Mouse (Mus musculus): ENCODE results near the gene Npepl1. TPM values are rescaled to one million over a fixed set of nuclear protein-coding genes. Genes with fewer than 3 reads are reported as not detected.

Npepl1 gene
- total RNA-seq (2021), result 10 to 100 TPM; 45.6 to 45.9 TPM
- long read RNA-seq, experiment 1, transcript Npepl1-201 (12 exons, 2,467 nt), result major isoform, 84 of 110 reads
- long read RNA-seq, experiment 1, partial matches to known transcripts, result 9 of 110 reads
- long read RNA-seq, experiment 1, other reads (novel, unspliced or antisense), result 17 of 110 reads
- long read RNA-seq, experiment 2, transcript Npepl1-201 (12 exons, 2,467 nt), result major isoform, 111 of 146 reads
- long read RNA-seq, experiment 2, partial matches to known transcripts, result 18 of 146 reads
- long read RNA-seq, experiment 2, other reads (novel, unspliced or antisense), result 17 of 146 reads

DNA sequence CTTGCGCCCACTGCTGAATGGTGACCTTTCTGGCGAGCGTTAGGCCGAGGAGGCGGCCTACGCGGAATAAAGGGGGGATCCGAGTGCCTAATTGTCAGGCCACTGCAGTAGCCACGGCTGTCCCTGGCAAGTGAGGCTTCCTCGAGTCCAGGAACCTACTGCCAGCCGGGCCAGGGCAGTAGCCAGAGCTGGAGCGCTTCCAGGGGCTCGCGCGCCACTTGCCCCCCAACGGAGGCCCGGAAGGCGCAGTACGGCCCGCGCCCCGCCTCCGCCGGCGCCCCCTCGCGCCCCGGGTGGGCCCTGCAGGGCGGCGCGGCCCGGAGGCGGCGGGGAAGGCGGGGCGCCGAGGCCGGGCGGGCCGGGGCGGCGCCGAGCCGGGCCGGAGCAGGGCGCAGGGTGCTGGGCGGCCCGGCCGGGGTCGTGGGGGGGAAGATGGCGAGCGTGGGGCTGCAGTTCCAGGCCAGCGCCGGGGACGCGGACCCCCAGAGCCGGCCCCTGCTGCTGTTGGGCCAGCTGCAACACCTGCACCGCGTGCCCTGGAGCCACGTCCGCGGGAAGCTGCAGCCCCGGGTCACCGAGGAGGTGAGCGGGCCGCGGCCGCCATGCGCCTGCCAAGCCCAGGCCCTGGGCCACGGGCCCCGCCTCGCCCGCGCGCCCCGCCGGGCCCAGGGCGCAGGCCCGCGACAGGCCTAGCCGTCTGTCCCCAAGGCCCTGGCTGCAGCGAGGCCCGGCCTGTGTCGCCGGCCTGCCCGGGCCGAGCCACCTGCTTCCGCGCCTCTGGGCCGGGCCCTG, at the start of gene Npepl1:
TSS of gene Npepl1 (plus strand) at position 359 of the 792 bp plus-strand sequence.
- peak; percentile 85 for DNase-seq
- intact Hi-C loops (cut with DNase I; ENCODE audit: low total_unique reads), result loop anchor here (10.0 kb wide), 1 partner anchor 525 kb away; no protein-coding TSS in a partner anchor

DNA sequence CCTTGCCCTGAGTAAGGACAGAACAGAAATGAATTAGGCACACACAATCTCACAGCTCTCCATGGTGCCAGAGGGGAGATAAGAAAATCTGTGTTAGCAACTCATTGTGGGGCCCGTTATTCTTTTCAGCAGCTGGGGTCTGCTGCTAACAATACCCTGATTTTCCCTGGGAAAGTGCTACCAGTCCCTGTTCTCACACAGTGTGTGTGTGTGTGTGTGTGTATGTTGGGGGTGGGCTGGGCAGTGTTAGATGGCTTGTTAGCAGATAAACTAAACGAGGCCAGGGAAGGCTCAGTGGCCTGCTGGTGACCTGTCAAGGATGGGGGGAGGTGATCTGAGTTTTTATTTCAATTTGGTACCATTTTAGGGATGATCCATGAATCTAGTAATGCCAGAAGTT, 48.9 kb upstream of the Npepl1 start:
- DNase-seq, result no peak
- intact Hi-C loops (cut with DNase I; ENCODE audit: low total_unique reads), result no loop called here

DNA sequence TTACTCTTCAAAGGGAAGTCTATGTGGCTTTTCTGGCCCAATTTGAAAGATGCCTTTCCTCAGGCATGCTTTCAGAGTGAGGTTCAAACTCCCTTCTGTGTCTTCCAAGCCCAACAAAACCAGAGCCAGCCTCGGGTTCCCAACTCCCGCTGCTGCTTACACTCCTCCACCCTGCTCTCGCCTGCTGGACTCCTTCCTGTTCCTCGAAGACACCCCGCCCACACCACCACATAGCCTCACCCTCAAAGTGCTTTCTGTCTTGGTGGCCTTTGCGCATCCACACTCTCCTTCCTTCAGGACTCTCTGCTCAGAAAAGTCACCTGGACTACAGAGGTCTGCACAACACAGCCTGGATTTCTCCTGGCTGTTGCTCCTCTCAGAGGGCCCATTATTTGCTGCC, 47.1 kb upstream of the Npepl1 start:
- intact Hi-C loops (cut with DNase I; ENCODE audit: low total_unique reads), result no loop called here

DNA sequence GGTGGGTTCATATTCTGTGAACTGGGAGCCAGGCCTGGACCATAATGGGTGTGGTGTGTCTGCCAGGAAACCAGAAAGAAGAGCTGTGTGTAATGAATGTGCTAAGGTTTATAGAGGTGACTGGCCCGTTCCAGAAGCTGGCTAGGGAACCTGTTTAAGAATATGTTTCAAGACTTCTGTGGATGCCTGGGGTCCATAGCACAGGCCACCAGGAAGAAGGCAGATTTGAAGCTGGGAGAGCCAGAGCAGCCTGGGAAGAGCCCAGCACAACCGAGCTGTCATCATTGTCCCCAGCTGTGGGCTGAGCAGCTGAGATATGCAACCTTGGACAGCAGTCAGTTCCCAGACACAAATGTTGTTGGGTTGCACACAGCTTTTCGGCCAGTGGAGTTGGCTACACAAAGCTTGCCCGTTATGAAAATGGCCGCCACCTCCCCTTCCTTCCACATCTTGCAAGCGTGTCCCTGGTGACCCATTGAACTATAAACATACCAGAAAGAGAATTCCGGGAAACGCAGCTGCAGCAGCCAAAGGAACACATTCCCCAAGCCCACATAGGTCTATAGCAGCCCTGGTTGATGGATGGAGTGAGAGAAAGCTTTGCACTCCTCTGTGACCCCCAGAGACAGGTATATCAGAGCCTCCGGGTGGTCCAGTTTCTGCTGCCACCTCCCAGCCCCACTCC, 46.5 kb upstream of the Npepl1 start:
- peak; percentile 41 for DNase-seq
- intact Hi-C loops (cut with DNase I; ENCODE audit: low total_unique reads), result no loop called here

More for the DNA sequence above, 47.1 kb upstream of the Npepl1 start:
- peak; percentile 63 for DNase-seq

DNA sequence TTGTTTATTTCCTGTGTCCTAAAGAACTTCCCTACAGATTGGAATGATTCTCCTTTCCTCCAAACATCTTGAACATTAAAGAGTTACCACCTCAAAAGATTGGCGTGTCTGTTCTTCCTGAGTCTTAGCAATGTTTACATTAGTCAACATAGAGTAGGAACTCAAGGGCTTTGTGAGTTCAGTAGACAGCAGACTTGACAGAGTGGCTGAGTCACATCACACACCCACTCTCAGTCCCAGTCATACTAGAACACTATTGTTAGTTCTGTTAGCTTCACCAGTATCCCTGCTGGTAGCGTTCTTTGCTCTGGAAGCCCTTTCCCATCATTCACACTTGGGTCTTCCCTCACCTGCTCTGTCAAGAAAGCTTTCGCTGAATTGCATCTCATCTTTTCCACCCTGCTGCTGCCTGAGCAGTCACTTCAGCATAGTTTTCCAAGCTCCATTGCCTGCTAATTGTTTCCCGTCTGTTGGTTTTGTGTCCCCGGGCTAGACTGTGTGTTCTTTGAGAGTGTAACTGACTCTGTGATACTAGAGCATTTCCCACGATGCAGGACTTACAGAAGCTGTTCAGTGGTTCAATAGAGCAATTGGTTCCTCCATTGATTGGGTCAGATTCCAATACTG, 42.2 kb upstream of the Npepl1 start:
- DNase-seq, result no peak
- intact Hi-C loops (cut with DNase I; ENCODE audit: low total_unique reads), result no loop called here

DNA sequence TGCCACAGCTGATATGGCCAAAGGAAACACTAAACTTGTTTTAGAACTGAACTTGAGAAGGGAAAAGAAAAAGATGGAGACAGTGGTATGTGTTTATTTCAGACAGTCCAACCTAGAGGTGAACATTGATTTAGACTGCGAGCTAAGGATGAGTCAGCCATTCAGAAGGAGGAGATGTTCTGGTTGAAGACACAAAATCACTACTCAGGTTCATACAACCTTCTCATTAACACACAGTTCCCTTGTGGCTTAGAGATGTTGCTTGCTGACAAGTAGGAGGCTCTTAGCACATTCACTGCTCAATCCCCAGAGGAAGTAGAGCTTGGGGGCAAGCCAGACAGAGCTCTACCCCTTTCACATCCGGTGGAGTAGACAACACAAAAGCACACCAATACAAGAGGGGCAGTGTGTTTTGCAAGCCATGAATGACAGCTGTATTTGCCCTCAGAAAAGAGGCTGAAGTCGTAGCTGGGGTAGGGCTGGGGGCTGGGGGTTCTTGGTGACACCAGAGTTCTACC, 40.6 kb upstream of the Npepl1 start:
- no peak for DNase-seq
- intact Hi-C loops (cut with DNase I; ENCODE audit: low total_unique reads), result no loop called here

DNA sequence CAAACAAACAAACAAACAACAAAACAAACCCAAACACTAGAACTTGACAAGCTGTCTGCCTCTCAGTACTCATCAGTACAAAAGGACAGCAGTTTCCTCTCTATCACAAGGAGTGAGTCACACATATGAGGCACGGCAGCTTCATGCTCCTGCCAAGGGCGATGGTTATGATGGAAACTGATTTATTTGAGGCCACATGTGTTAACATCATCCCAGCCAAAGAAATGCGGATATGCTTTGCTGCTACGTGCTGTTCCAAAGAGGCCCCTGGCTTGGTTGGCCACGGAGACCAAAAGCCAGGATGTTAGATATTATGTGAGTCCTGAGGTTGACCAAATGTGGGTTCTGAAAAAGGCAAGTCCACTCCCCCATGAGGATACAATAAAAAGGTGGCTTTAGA, 38.7 kb upstream of the Npepl1 start:
- intact Hi-C loops (cut with DNase I; ENCODE audit: low total_unique reads), result no loop called here
- DNase-seq, result no peak

DNA sequence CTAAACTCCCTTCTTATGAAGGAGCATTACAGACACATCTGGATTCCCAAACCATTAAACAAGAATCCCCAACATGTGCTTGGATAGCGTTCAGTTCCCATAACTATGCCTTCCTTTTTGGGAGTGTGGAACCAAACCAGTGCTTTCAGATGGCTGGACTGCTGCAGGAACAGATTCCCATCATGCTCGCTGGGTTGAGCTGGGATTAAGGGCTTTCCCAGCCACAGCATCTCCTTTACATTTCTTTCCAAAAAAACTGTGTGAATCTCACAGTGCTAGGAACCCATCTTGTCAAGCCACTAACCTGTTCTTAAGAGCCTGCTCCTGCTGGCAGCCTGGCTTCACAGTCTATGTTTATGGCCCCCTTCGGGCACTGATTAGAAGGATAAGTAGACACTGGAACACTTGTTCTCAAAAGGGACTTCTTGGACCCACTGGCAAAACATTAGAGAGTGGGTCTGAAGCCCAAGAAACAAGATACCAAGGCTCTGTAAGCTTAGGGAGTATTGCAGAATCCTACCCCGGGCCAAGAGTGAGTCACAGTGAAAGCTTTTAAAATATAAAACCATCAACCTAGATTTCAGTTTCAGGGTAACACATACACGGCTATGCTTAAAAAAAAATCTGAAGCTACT, 36.9 kb upstream of the Npepl1 start:
- peak; percentile 33 for DNase-seq
- intact Hi-C loops (cut with DNase I; ENCODE audit: low total_unique reads), result no loop called here

DNA sequence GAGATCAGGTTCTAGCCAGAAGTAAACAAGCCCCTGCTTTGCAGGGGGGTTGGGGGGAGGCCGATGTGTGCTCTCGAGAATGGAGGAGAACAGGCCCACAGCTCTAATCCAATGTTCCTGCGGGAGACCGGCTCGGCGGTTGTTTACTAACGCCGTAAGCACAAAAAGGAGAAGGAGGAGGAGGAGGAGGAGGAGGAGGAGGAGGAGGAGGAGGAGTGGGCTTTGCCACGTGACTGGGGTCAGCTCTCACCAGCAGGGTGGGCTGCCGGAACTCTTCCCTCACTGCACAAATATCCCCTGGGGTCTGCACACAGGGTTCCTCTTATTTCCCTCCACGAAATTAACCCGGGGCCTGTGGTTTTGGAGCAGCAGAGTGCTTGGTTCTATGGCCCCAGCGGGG, 35.5 kb upstream of the Npepl1 start:
- intact Hi-C loops (cut with DNase I; ENCODE audit: low total_unique reads), result no loop called here
- DNase-seq, result peak; percentile 23

DNA sequence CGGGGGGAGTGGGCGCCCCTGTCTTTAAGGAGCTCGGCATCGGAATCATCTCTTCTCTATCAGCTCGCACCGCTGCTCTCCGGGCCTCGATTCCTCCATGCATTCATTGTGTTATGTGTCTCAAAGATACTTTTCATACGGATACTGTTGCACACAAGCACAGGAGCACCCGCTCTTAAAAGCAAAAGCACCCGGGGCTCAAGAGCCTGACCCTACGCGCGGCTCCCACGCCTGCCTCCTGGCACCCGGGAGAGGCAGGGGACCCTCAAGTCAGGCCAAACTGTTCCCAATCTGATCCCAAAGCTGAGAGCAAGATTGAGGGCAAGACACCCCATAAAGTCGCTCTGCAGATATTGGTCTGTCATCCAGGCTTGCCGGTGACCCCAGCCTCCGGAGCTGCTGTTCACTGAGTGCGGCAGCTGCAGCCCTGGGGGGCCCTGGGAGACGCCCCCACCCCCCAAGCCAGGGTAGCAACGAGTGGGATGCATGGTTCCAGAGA, 35.0 kb upstream of the Npepl1 start:
- no peak for DNase-seq
- intact Hi-C loops (cut with DNase I; ENCODE audit: low total_unique reads), result no loop called here

DNA sequence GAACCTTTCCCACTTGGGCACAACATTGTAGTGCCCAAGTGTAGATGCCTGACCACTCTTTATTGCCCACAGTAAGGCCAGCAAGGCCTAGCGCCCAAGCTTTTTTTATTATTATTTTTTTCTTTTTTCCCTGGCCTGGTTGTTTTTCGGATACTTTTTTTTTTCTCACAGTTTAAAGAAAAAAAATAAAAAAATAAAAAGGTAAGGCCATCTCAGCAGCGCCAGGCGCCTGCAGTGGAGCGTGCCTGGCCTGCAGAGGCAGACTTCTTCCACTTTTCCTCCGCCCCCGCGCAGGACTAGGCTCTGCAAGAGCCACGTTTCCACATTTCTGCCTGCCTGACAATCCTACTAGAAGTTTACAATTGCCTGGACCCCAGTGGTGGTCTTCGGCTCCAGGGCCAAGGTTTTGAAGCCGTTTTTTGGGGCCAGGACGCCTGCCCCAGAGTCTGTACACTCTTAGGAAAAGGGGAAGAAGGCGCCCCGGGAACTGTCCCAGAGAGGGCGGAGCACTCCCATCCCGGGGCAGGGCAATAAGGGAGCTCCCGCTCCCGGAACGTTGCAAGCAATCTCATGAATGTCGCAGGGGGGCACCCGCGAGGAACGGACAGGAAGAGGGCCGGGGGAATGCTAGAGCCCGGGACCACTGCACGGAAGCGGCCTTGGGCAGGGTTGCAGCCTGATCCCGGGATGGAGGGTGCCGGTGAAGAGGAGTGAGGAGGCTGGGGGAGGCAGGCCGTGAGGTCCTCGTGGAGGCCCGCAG, 34.3 kb upstream of the Npepl1 start, which contains the start of gene Stx16:
TSS of gene Stx16 (plus strand) at position 636 of the 760 bp plus-strand sequence.
- peak; percentile 93 for DNase-seq
- intact Hi-C loops (cut with DNase I; ENCODE audit: low total_unique reads), result no loop called here

DNA sequence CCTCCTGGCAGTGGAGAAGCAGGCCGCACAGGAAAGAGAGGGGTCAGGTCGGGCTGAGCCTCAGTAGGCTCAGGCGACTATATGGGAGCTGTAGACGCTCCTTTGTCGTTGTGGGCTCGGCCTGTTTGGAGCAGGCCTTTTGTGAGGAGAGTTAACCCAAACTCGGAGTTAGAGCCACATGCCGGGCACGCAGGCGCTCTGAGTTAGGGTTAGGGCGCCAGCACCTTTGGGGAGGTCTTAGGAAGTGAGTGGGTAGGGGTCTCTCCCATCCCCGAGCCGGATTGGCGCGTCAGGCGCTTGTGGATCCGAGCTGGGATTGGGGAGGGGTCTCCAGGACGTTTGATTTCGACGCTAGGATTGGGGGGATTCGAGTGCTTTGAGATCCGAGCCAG, 33.7 kb upstream of the Npepl1 start:
- no peak for DNase-seq

DNA sequence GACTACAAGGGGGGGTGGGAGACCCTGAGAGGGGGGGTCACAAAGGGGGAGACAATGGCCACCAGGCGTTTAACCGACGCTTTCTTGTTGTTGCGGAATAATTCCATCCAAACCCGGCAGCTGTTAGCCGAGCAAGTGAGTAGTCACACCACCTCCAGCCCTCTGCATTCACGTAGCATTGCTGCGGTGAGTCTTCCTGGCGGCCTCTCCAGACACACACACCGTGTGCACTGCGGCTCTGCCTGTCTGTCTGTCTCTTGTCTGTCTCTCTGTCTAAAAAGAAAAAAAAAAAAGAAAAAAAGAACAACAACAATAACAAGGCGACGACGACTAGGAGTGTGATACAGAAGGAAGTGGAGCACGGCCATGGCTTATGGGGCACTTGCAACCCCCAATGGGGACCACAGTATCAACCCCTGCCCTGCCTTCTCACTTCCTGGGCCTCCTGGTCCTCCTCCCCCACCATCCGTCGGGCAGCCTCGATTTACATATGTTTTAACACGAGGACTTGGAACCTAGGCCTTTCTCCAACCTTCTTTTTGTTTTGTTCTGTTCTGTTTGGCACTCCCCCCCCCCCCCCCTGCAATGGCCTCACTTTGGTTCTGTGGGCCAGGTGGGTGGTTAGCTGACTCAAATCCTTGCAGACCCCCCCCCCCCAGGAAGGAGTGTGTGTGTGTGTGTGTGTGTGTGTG, 33.0 kb upstream of the Npepl1 start:
- no peak for DNase-seq

More for the DNA sequence above, 33.7 kb upstream of the Npepl1 start:
- intact Hi-C loops (cut with DNase I; ENCODE audit: low total_unique reads), result no loop called here

DNA sequence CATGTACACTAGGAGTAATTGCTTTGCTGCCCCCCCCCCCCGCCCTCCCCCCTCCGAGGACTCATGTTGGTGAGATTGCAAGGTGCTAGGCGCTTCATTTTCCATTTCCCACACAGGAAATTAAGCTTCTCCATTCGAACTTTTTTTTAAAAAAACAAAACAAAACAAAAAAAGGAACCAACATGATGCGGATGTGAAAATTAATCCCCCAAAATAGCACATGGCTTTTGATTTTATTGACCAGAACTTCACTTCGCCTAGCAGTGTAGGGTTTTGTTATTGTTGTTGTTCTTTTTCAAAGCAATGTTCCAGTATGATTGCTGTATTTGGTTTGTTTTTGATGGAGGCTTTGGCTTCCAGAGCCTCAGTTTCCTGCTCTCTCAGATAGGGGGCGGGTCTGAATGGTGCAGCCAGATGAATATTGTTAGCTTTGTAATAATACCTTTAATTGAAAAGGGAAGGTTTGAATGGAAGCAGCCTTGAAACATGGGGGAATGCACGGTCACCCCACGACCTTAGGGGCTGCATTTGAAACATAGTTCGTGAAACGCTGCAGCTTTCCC, 32.3 kb upstream of the Npepl1 start:
- DNase-seq, result no peak
- intact Hi-C loops (cut with DNase I; ENCODE audit: low total_unique reads), result no loop called here

More for the DNA sequence above, 33.0 kb upstream of the Npepl1 start:
- intact Hi-C loops (cut with DNase I; ENCODE audit: low total_unique reads), result no loop called here

DNA sequence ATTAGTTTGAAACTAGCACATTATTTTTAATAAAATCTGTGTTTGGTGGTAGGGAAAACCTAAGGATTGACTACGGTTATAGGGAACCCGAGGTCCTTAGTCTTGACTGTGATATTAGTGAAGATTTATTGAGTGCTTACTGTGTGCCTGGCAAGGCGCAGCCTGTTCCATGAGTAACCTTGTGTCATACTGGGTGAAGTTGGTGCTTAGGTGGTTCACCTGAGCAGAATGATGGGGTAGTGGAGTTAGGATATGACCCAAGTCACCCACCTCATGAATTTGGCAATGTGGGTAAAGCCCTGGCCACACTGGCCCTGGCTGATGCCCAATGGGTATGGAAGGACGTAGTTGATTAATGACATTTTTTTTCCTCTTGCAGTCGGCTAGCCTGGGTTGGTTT, 28.3 kb upstream of the Npepl1 start:
- intact Hi-C loops (cut with DNase I; ENCODE audit: low total_unique reads), result no loop called here
- no peak for DNase-seq

DNA sequence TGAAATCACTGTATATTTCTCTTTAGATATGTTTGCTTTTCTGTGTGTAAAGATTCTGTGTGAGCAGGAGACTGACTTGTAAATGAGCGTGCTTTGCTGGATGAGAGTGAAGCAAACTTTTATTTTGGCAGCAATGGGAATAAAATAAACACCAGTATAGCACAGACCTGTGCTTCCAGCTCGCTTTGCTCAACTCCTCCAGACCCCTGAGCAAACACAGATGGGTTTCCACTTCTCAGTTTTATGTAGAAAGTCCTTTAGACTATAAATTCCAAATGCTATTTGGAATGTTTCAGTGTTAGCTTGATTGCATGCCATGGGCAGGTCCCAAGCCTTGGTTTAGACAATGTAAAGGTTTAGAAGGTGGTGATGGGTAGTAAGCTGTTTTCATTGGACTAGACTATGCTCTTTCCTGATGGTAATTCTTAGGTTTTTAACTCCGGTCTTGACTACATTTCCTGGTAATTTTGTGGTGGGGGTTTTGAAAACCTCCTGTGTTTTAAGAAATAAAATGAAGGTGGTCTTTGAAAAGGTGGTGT, 27.7 kb upstream of the Npepl1 start:
- intact Hi-C loops (cut with DNase I; ENCODE audit: low total_unique reads), result no loop called here
- DNase-seq, result no peak

DNA sequence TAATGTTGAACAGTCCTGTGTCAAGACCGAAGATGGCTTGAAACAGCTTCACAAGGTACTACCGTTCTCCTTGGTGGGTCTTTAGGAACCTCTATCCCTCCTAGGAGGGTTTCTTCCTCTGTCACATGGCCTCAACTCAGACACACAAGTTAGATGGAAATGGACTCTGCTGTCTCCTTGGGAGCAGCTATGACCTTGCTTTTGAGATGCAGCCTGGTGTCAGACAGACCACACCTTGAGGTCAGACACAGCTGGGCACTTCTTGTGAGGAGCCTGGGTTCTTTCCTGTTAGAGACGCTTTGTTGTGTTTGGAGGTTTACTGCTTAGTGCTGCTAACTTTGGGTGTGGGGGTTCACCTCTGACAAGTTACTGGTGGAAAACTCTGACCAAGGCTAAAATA, 15.1 kb upstream of the Npepl1 start:
- intact Hi-C loops (cut with DNase I; ENCODE audit: low total_unique reads), result no loop called here
- no peak for DNase-seq
